Mouse (Mus musculus): Measurements from ENCODE around the gene Cfap44.
"Not testable (repeated sequence)": the region's sequence is repeated elsewhere in the genome, so short reads cannot be mapped to it uniquely, and the experiment has no call there.

Gene Cfap44

GRCm38 (mm10) chr16:44430021-44430420 is 35.4 kb downstream of the Cfap44 start:
- no peak for DNase-seq (ENCODE audit: low read depth)

DNA sequence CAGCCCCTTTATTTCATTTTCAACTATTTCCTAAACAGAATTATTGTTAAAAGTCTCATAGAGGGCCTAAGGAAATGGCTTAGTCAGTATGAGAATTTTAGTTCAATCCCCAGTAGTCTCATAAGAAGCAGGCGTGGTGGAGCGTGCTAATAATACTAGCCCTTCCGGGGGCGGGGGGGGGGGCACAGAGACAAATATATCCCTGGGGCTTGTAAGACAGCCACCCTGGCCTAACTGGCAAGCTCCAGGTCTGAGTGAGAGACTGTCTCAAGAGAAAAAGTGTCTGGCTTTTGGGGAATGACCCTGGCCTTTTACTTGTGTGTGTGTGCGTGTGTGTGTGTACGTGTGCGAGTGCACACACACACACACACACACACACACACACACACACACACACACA is 40.3 kb downstream of the Cfap44 start:
- DNase-seq (ENCODE audit: low read depth): no peak

- DNase-seq (ENCODE audit: low read depth): no peak
Measured at GRCm38 (mm10) chr16:44435481-44435880, 40.9 kb downstream of the Cfap44 start.

GRCm38 (mm10) chr16:44441913-44442312 is 47.3 kb downstream of the Cfap44 start:
- DNase-seq (ENCODE audit: low read depth): not testable (repeated sequence)

- DNase-seq (ENCODE audit: low read depth): no peak
Measured at GRCm38 (mm10) chr16:44457858-44458257, 63.3 kb downstream of the Cfap44 start.

DNA sequence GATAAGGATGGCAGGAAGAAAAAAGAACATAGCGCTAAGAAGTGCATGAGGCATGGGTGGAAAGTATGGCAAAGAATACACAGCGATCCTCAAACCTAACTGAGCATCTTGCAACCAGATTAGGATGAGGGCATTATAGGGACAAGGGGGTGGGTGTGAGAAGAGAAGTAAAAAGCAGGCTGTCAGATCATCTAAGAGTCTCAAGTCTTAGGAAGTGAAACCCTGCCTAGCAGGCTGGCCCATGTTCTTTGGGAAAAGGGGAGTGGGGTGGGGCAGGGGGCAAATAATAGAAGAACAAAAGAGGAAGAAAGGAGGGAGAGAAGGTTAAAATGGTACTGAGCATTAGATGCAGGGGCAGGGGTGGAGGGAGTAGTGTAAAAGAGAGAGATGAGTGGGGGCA is 64.2 kb downstream of the Cfap44 start:
- no peak for DNase-seq (ENCODE audit: low read depth)

GRCm38 (mm10) chr16:44460922-44461321 is 66.3 kb downstream of the Cfap44 start:
- DNase-seq (ENCODE audit: low read depth): peak; percentile 33

- no peak for DNase-seq (ENCODE audit: low read depth)
Measured at GRCm38 (mm10) chr16:44475281-44475680, 80.7 kb downstream of the Cfap44 start.

DNA sequence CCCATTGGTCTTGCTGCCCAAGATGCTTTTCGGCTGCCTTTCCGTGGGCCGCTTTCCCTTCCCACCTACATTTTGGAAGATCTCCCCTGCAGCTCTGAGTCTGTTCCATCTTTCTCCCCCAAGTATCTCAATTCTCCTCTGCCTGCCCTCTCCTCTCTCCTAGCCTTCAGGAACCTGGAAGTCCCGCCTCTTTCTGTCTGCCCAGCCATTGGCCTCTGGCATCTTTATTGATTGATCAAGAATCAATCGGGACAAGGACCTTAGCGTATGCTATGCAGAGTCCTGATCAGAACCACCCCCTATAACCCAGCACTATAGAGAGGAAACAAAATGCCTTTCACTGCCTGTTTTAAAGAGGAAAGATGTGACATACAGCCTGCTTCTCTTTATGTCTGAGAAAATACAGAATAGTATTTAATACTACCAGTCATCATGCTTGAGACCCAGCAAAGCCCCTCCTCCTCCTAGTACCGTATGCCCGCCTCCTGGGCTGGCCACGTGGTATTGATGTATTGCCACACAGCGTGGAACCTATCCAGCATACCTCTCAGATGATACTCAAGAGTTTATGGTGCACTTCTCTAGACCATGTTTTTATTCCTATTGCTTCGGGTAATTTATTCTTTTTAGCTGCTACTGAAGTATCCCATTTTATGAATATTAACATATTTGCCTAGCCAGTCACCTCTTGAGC is 81.2 kb downstream of the Cfap44 start:
- DNase-seq (ENCODE audit: low read depth): no peak

DNA sequence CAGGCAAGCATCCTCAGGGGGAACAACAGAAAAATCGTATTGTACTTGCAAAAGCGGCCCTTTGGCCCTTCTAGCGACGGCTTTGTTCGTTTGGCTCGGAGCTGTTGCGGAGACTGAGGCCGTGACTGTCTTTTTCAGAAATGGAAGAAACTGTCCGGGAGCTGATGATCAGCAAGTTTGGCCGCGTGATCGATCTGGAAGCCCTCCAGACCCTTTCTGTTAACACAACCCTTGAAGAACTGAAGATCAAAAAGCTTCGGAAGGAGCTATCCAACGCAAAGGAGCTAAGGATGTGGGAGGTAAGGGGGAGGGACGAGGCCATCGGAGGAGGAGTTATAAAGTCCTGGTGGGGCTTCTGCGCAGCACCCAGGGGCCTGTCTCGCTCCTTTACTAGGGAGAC is 84.2 kb downstream of the Cfap44 start:
- DNase-seq (ENCODE audit: low read depth): no peak

GRCm38 (mm10) chr16:44479852-44480251 is 85.3 kb downstream of the Cfap44 start:
- DNase-seq (ENCODE audit: low read depth): no peak

DNA sequence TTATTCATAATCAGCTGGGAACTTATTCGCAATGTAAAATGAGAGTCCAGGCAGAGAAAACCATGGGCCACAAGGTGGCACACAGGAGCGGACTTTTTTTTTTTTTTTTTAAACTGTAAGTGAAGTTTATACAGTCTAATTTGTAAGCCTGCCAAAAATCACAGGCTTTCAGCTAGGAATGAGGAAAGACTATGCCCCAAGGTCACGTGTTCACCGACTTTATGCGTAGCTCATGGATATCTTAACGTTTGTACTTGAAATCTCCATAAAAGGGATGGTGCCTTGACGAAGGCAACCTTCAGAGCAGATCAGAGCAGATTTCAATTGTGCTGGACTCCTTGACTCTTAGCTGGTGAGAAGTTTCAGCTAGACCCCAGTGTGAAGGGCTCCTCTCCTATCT is 86.0 kb downstream of the Cfap44 start:
- peak; percentile 16 for DNase-seq (ENCODE audit: low read depth)

GRCm38 (mm10) chr16:44481599-44482593 is 87.3 kb downstream of the Cfap44 start:
- DNase-seq (ENCODE audit: low read depth): no peak

GRCm38 (mm10) chr16:44484079-44484478 is 89.5 kb downstream of the Cfap44 start:
- DNase-seq (ENCODE audit: low read depth): peak; percentile 76

DNA sequence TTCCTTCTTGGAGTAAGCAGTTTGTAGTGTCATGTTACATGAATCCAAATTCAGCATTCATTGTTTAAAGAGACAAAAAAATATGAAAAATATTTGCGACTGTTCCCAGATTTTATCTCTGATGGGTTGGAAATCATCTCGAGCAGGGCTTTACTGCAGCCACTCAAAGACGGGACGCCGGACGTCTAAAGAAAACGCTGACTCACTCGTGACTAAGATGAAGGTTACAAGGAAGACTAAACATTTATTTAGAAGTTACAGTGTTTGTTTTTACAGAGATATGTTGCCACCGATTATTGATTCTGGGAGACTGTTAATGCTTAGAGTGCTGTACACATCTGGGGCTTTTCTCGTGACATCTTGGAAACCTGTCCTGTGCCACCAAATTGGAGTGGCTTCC is 90.2 kb downstream of the Cfap44 start:
- no peak for DNase-seq (ENCODE audit: low read depth)

GRCm38 (mm10) chr16:44485691-44486090 is 91.1 kb downstream of the Cfap44 start:
- no peak for DNase-seq (ENCODE audit: low read depth)

DNA sequence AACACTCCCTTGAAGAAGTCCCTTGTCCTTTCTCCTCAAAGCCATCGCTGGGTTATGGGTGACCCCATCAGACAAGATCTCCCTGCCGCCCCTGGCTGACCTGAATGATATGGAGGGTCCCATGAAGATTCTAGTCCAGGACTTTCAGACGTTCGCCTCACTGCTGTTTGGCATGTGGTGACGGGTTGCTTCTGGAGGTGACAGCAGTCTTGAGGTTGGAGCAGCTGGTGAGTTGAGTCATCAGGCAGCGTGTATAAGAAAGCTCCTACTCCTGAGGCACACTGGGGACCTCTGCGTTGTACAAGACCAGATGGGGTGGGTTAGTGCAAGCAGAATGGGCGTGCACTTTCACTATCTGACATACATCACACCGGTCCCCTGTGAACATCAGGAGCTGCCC is 92.0 kb downstream of the Cfap44 start:
- no peak for DNase-seq (ENCODE audit: low read depth)

- no peak for DNase-seq (ENCODE audit: low read depth)
Measured at GRCm38 (mm10) chr16:44487194-44487593, 92.6 kb downstream of the Cfap44 start.

DNA sequence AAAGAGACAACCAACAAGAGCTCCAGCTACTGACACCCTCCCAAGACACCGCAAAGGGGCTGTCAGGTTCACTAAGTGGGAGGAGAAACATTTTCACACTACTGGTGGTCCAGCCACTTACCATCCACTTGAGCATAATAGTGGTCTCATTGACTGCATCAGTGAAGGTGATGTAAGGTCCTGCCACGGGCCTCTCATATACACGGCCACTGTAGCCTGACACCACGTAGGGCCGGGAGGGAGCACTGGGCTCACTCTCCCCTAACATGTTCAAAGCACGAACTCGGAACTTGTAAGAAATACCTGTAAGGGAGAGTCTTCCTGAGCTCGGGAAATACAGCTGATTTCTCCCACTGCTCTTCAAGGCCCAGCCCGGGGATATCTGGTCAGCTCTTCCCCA is 96.5 kb downstream of the Cfap44 start:
- no peak for DNase-seq (ENCODE audit: low read depth)

DNA sequence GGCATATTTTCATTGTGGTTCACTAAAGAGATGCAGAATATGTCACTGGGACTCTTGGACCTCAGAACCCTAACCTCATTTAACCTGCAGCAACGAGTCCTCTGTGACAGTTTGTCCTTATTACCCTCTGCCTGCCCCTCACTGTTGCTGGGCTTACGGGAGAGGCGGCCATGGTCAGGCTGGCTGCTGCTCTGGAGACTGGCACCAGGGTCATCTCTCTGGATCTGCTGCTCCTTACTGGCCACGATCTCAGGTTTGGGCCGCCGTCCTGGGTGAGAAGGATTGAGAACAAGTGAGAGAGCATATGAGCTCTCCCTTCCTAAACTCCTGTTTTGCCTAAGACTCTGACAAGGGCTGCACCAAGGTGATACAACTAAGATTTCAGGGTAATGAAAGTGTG is 97.6 kb downstream of the Cfap44 start:
- DNase-seq (ENCODE audit: low read depth): no peak

DNA sequence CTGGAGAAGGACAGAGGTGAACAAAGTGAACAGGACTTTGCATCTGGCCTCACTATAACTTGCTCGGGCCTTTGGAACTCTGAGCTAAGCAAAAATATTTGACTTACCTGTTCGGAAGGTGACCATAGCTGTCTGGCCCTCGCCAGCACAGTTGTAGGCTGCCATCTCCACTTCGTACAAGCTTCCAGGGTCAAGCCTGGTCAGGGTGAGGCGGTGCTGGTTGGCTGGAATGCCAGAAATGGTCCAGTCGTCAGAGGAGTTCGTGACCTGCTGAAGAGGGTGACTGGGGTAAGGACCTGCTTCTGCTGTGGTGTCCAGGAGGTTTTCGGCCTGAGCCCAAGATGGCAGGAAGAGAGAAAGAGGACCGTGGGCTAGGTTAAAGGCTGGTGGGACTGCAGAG is 98.1 kb downstream of the Cfap44 start:
- no peak for DNase-seq (ENCODE audit: low read depth)

GRCm38 (mm10) chr16:44493868-44494267 is 99.3 kb downstream of the Cfap44 start:
- no peak for DNase-seq (ENCODE audit: low read depth)

GRCm38 (mm10) chr16:44494441-44495108 is 100.0 kb downstream of the Cfap44 start:
- peak; percentile 20 for DNase-seq (ENCODE audit: low read depth)

Measured in induced T-regulatory cell, adult 2 months (primary cell).